ENCODE assay signal across 19 mouse cellular contexts in the genomic region with DNA sequence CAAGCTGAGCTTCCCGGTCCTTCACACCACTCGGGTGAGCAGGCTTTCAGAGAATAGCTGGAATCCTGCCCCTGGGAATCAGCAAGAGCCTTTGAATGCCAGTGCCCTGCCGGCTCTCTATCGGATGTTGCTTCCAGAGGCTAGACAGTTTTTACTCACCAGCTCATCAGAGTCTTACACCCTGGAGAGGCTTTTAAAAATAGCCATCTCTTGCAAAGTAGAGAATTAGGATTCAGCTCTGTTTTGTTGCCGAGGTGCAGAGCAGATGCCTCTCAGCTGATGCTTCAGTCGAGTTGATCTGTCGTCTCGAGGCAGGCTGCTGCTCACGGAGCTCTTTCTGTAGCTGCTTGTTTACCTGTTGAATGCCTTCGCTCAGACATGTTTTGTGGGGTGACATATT.
DNase-seq lines count a peak whose midpoint lies in the region; ATAC-seq and TF ChIP-seq lines count a peak whose summit lies in the region.
"Had no signal": no experiment of that assay in that cellular context is flagged by ENCODE, and none has a peak within 500 bp of the region (broad histone marks: within the 10 kb centered on the region; RNA-seq: fewer than 3 reads in every experiment).

No protein-coding gene starts in this region.

- peak overlapping the region; percentile 12 for H3K4me3 ChIP-seq in layer of hippocampus, adult 2 months
- H3K4me3 ChIP-seq in midbrain, postnatal 0 days (ENCODE audit: low read depth, low read length) = no peak overlapping the region
- H3K4me3 ChIP-seq: embryonic facial prominence, embryonic 15.5 days; neural tube, embryonic 13.5 days had no signal

- no peaks in the 10 kb centered on the region for H3K4me1 ChIP-seq in midbrain, postnatal 0 days (ENCODE audit: insufficient read depth, low read length)
- H3K4me1 ChIP-seq: embryonic facial prominence, embryonic 15.5 days; neural tube, embryonic 13.5 days had no signal

- H3K9ac ChIP-seq in midbrain, postnatal 0 days (replicated peaks; ENCODE audit: low read length, poor library complexity, severe bottlenecking) = no peak overlapping the region
- H3K9ac ChIP-seq: embryonic facial prominence, embryonic 15.5 days; liver, postnatal 0 days; neural tube, embryonic 13.5 days had no signal

- no peak overlapping the region; the same call in 1 of the 2 replicates for H3K4me2 ChIP-seq in midbrain, postnatal 0 days (ENCODE audit: low read depth, low read length, poor library complexity, severe bottlenecking)
- H3K4me2 ChIP-seq: embryonic facial prominence, embryonic 15.5 days; neural tube, embryonic 13.5 days had no signal

- peak; percentile 33 to 36 for DNase-seq in frontal cortex, postnatal 36 days (ENCODE audit: low spot score in 2 of 2)
- no peak for DNase-seq in frontal cortex, postnatal 10 days (ENCODE audit: low spot score in 2 of 2)
- DNase-seq in layer of hippocampus, adult 2 months (ENCODE audit: low spot score in 2 of 2) = peak in 1 of 2 experiments; percentile 23
- DNase-seq in layer of hippocampus, adult 9-11 months = no peak
- peak; percentile 37 to 44 for DNase-seq in right cerebral cortex, adult 2 months (ENCODE audit: low spot score in 2 of 2)
- no peak for DNase-seq in right cerebral cortex, postnatal 36 days (ENCODE audit: low spot score in 2 of 2)
- DNase-seq in midbrain, postnatal 0 days (ENCODE audit: low spot score) = peak; percentile 10
- no peak for DNase-seq in kidney, postnatal 36 days
- DNase-seq: embryo, embryonic 11 days; heart, postnatal 36 days; kidney, adult 2 months; kidney, postnatal 25 days; liver; liver, postnatal 0 days; thymus, adult 18-20 months had no signal

- no peak for ATAC-seq in midbrain, postnatal 0 days (ENCODE audit: low FRiP score)
- ATAC-seq: liver, postnatal 0 days had no signal

- no peaks in the 10 kb centered on the region for H3K36me3 ChIP-seq in midbrain, postnatal 0 days (ENCODE audit: insufficient read depth, low read length)
- H3K36me3 ChIP-seq: embryonic facial prominence, embryonic 15.5 days; neural tube, embryonic 13.5 days had no signal

- H3K9me3 ChIP-seq in midbrain, postnatal 0 days (ENCODE audit: low read length) = no peaks in the 10 kb centered on the region
- H3K9me3 ChIP-seq: embryonic facial prominence, embryonic 15.5 days had no signal

- TF ChIP-seq CTCF in layer of hippocampus, adult 2 months (conservative IDR thresholded peaks at IDR 0.05) = no peak
- TF ChIP-seq CTCF in midbrain, postnatal 0 days (IDR thresholded peaks at IDR 0.05) = no peak

- WGBS in midbrain, postnatal 0 days = 33% methylated on average over 10 of the region's 10 CpGs

- H3K27ac ChIP-seq in layer of hippocampus, adult 2 months = peak overlapping the region; percentile 20; the same call in 1 of the 2 replicates
- H3K27ac ChIP-seq in midbrain, postnatal 0 days (ENCODE audit: low read depth, low read length) = no peak overlapping the region
- H3K27ac ChIP-seq: embryonic facial prominence, embryonic 15.5 days; macrophage; neural tube, embryonic 13.5 days had no signal

- H3K27me3 ChIP-seq in midbrain, postnatal 0 days (ENCODE audit: insufficient read depth, low read length) = no peaks in the 10 kb centered on the region
- H3K27me3 ChIP-seq: CH12.LX; embryonic facial prominence, embryonic 15.5 days; neural tube, embryonic 13.5 days had no signal

Comparison
In these comparisons a context has a peak if more than half of its experiments do, and no peak if none do; other contexts are left out.
1. DNase-seq: peak in frontal cortex, postnatal 36 days (2 of 2), right cerebral cortex, adult 2 months (2 of 2) and midbrain, postnatal 0 days (single experiment); none in frontal cortex, postnatal 10 days (0 of 2), layer of hippocampus, adult 9-11 months (single experiment), right cerebral cortex, postnatal 36 days (0 of 2) and kidney, postnatal 36 days (0 of 2).